Mouse (Mus musculus) midbrain, embryonic 10.5 days (tissue): ENCODE results near the gene Mesp1. TPM values are rescaled to one million over a fixed set of nuclear protein-coding genes. Genes with fewer than 3 reads are reported as not detected.

Experiments
- DNase-seq: peaks from one replicate; pipeline ENCODE4 v3.0.0-alpha.2; 2017; ENCODE audit warnings: low spot score
- H3K27ac ChIP-seq: fragments of 300-500 bp; sonication (generic); replicated peaks from 2 replicates; pipeline ENCODE4 v1.5.1; 2016; ENCODE audit warnings: mild to moderate bottlenecking
- H3K27me3 ChIP-seq: fragments of 300-500 bp; sonication (generic); 2 replicates; pipeline ENCODE4 v1.6.1; 2016; ENCODE audit warnings: low read depth, mild to moderate bottlenecking; ENCODE audit not compliant: poor library complexity, severe bottlenecking
- H3K36me3 ChIP-seq: fragments of 300-500 bp; sonication (generic); 2 replicates; pipeline ENCODE4 v1.6.1; 2016; ENCODE audit warnings: mild to moderate bottlenecking, moderate library complexity
- H3K4me1 ChIP-seq: fragments of 300-500 bp; sonication (generic); 2 replicates; pipeline ENCODE4 v1.6.1; 2016
- H3K4me3 ChIP-seq: fragments of 300-500 bp; sonication (generic); 2 replicates; pipeline ENCODE4 v1.5.1; 2016; ENCODE audit warnings: mild to moderate bottlenecking, moderate library complexity
- H3K9me3 ChIP-seq: fragments of 300-500 bp; sonication (generic); replicated peaks from 2 replicates; pipeline ENCODE4 v1.6.1; 2016; ENCODE audit warnings: mild to moderate bottlenecking
- WGBS: fragments of 180-500 bp; shearing (Covaris S2); methylation state at CpG from one replicate; pipeline ENCODE4 v1.1.7; 2016; 5-methylcytosine and 5-hydroxymethylcytosine counted together
- polyA plus RNA-seq: library from polyadenylated mRNA; unstranded; fragments of >200 nt; fragmentation: Nextera tagmentation; extraction: Ambion mirVana; gene quantifications from 2 replicates; pipeline ENCODE4 v1.2.1, GENCODE M21; 2016

Gene Mesp1
- polyA plus RNA-seq, 1 experiment from 2014 or later: 0.12 TPM

DNA sequence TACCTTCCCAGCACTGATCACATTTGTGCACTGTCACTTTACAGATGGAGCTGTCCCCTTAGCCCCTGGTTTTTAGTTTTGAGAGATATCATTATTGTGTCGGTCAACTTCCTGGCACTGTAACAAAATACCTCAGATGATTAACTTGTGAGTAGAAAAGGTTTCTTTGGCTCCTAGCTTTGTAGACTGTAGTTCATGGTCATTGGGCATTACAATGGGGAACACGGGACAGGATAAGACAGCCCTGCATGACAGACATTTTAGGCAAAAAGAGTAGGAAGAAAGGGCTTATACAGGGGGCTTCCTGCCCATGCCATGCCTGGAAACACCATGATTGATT is 11.1 kb downstream of the Mesp1 start:
- Histone ChIP-seq H3K36me3 (no peaks in the 10 kb centered on the region), H3K4me3 (no peak overlapping the region), H3K9me3 (no peaks in the 10 kb centered on the region), H3K27me3 (peaks cover 16% of the 10 kb centered on the region), H3K4me1 (peaks cover 15% of the 10 kb centered on the region), H3K27ac (no peak overlapping the region)
- 86% methylated on average over 2 of the region's 2 CpGs for WGBS
- DNase-seq: no peak

DNA sequence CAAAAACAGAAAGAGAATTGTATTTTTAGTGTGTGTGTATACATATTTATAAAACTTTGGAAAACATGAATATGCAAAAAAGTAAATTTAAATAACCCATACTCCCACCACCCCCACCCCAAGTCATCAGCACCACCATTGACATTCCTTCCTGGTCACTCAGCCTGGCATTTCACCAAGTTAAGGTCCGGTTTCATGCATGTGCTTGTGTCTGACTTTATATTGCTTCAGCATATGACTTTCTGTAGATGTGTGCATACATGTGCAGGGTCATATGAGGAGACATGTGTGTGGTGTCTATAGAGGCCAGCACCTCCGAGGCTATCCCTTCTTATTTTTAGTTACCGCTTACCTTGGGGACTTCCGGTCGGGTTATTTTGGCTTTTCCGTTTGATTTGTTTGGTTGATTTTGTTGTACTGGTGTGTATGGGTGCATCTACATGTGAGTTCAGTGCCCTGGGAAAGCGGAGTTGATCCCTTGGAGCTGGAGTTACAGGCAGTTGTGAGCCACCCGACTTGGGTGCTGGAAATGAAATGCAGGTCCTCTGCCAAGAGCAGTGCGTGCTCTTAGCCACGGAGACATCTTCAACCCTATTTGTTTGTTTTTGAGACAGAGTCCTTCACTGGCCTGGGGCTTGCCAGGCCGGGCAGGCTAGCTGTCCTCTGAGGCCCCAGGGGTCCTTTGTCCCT is 11.6 kb downstream of the Mesp1 start:
- H3K27ac ChIP-seq: no peak overlapping the region
- no peak overlapping the region for H3K4me3 ChIP-seq
- H3K27me3 ChIP-seq: peaks cover 11% of the 10 kb centered on the region; the same call in 1 of the 2 replicates
- whole genome bisulfite sequencing: 78% methylated on average over 11 of the region's 11 CpGs
- H3K4me1 ChIP-seq: peaks cover 15% of the 10 kb centered on the region
- H3K36me3 ChIP-seq: no peaks in the 10 kb centered on the region
- no peak for DNase-seq
- no peaks in the 10 kb centered on the region for H3K9me3 ChIP-seq

GRCm38 (mm10) chr7:79780647-79781626 is 12.7 kb downstream of the Mesp1 start:
- Histone ChIP-seq H3K4me1 (peaks cover 13% of the 10 kb centered on the region), H3K9me3 (no peaks in the 10 kb centered on the region), H3K4me3 (peak overlapping the region; percentile 39), H3K27ac (no peak overlapping the region), H3K27me3 (peaks cover 8% of the 10 kb centered on the region; the same call in 1 of the 2 replicates), H3K36me3 (no peaks in the 10 kb centered on the region)
- WGBS: 31% methylated on average over 16 of the region's 16 CpGs
- DNase-seq: peak; percentile 75

GRCm38 (mm10) chr7:79771561-79772512 is 21.8 kb downstream of the Mesp1 start:
- no peak overlapping the region for H3K4me3 ChIP-seq
- WGBS: 48% methylated on average over 15 of the region's 15 CpGs
- no peak overlapping the region for H3K27ac ChIP-seq
- no peak for DNase-seq
- H3K4me1 ChIP-seq: peaks cover 7% of the 10 kb centered on the region
- H3K27me3 ChIP-seq: no peaks in the 10 kb centered on the region; the same call in 1 of the 2 replicates
- H3K36me3 ChIP-seq: no peaks in the 10 kb centered on the region
- no peaks in the 10 kb centered on the region for H3K9me3 ChIP-seq

GRCm38 (mm10) chr7:79769664-79770063 is 23.9 kb downstream of the Mesp1 start:
- H3K36me3 ChIP-seq: no peaks in the 10 kb centered on the region
- H3K27me3 ChIP-seq: no peaks in the 10 kb centered on the region
- no peak overlapping the region for H3K4me3 ChIP-seq
- H3K27ac ChIP-seq: no peak overlapping the region
- no peaks in the 10 kb centered on the region for H3K9me3 ChIP-seq
- DNase-seq: no peak
- H3K4me1 ChIP-seq: peaks cover 7% of the 10 kb centered on the region
- 80% methylated on average over 3 of the region's 3 CpGs for WGBS

- Histone ChIP-seq H3K4me3 (no peak overlapping the region), H3K9me3 (no peaks in the 10 kb centered on the region), H3K27me3 (no peaks in the 10 kb centered on the region), H3K27ac (no peak overlapping the region), H3K36me3 (no peaks in the 10 kb centered on the region), H3K4me1 (no peaks in the 10 kb centered on the region)
- 56% methylated on average over 1 of the region's 1 CpGs for WGBS
- no peak for DNase-seq
These were observed 27.6 kb downstream of the Mesp1 start for GRCm38 (mm10) chr7:79765991-79766390.

GRCm38 (mm10) chr7:79762106-79762505 is 31.5 kb downstream of the Mesp1 start:
- Histone ChIP-seq H3K9me3 (no peaks in the 10 kb centered on the region), H3K36me3 (no peaks in the 10 kb centered on the region), H3K27ac (no peak overlapping the region), H3K27me3 (no peaks in the 10 kb centered on the region), H3K4me3 (no peak overlapping the region), H3K4me1 (no peaks in the 10 kb centered on the region)
- 84% methylated on average over 8 of the region's 8 CpGs for WGBS
- DNase-seq: no peak

GRCm38 (mm10) chr7:79761124-79761876 is 32.3 kb downstream of the Mesp1 start:
- H3K4me3 ChIP-seq: no peak overlapping the region
- H3K27ac ChIP-seq: no peak overlapping the region
- no peaks in the 10 kb centered on the region for H3K36me3 ChIP-seq
- WGBS: 88% methylated on average over 5 of the region's 5 CpGs
- H3K4me1 ChIP-seq: no peaks in the 10 kb centered on the region
- no peaks in the 10 kb centered on the region for H3K27me3 ChIP-seq
- no peaks in the 10 kb centered on the region for H3K9me3 ChIP-seq
- no peak for DNase-seq

GRCm38 (mm10) chr7:79759766-79760165 is 33.8 kb downstream of the Mesp1 start:
- no peaks in the 10 kb centered on the region for H3K4me1 ChIP-seq
- no peak for DNase-seq
- H3K9me3 ChIP-seq: no peaks in the 10 kb centered on the region
- no peaks in the 10 kb centered on the region for H3K36me3 ChIP-seq
- H3K27me3 ChIP-seq: no peaks in the 10 kb centered on the region
- no peak overlapping the region for H3K4me3 ChIP-seq
- no peak overlapping the region for H3K27ac ChIP-seq

GRCm38 (mm10) chr7:79758176-79758575 is 35.4 kb downstream of the Mesp1 start:
- Histone ChIP-seq H3K9me3 (no peaks in the 10 kb centered on the region), H3K27ac (no peak overlapping the region), H3K4me3 (no peak overlapping the region), H3K4me1 (no peaks in the 10 kb centered on the region), H3K27me3 (no peaks in the 10 kb centered on the region), H3K36me3 (no peaks in the 10 kb centered on the region)
- no peak for DNase-seq
- 75% methylated on average over 6 of the region's 6 CpGs for WGBS

- no peaks in the 10 kb centered on the region for H3K27me3 ChIP-seq
- H3K36me3 ChIP-seq: no peaks in the 10 kb centered on the region
- H3K4me3 ChIP-seq: no peak overlapping the region
- no peak overlapping the region for H3K27ac ChIP-seq
- H3K4me1 ChIP-seq: no peaks in the 10 kb centered on the region
- no peaks in the 10 kb centered on the region for H3K9me3 ChIP-seq
- 47% methylated on average over 2 of the region's 2 CpGs for WGBS
- no peak for DNase-seq
These were observed 37.3 kb downstream of the Mesp1 start for GRCm38 (mm10) chr7:79756334-79756733.

DNA sequence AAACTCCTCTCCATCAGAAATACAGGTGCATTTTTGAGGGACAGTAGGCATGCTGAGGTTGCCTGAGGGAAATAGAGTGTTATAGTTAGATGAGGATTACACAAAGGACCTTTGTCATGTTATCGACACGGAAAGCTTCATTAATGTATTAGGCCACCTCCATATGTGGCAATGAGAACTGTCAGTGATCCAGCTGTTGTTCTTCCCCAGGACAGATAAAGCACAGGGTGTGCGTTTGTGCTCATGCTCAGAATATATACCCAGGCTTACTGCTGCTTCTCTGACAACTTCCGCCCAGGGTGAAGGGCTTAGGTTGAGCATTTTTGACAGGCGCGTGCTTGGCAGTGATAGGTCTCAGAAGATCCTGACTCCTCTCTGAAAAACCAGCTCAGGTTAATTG is 44.1 kb downstream of the Mesp1 start:
- WGBS: 89% methylated on average over 6 of the region's 6 CpGs
- Histone ChIP-seq H3K9me3 (no peaks in the 10 kb centered on the region), H3K27me3 (no peaks in the 10 kb centered on the region), H3K27ac (no peak overlapping the region), H3K4me3 (no peak overlapping the region), H3K4me1 (no peaks in the 10 kb centered on the region), H3K36me3 (no peaks in the 10 kb centered on the region)
- DNase-seq: no peak
